Mouse (Mus musculus) urinary bladder, postnatal 14 days (tissue): ENCODE measurements around the gene E130308A19Rik.

Experiments used
- DNase-seq: peaks from one replicate; pipeline ENCODE4 v3.0.0; 2021; ENCODE audit warnings: low spot score

Gene E130308A19Rik

GRCm38 (mm10) chr4:59728839-59729238 lies 102.8 kb downstream of the E130308A19Rik start:
- DNase-seq = no peak

- DNase-seq = no peak
Observed at GRCm38 (mm10) chr4:59731544-59731943, 105.5 kb downstream of the E130308A19Rik start.

GRCm38 (mm10) chr4:59739321-59739720 lies 113.3 kb downstream of the E130308A19Rik start:
- no peak for DNase-seq

GRCm38 (mm10) chr4:59739882-59740281 lies 113.9 kb downstream of the E130308A19Rik start:
- DNase-seq = no peak

- DNase-seq = peak; percentile 57
Observed at GRCm38 (mm10) chr4:59753491-59754140, 127.6 kb downstream of the E130308A19Rik start.

GRCm38 (mm10) chr4:59756332-59757082 lies 130.5 kb downstream of the E130308A19Rik start:
- DNase-seq = peak; percentile 81

GRCm38 (mm10) chr4:59757452-59758435 lies 131.7 kb downstream of the E130308A19Rik start:
- no peak for DNase-seq

GRCm38 (mm10) chr4:59760016-59760415 lies 134.0 kb downstream of the E130308A19Rik start:
- DNase-seq = no peak

GRCm38 (mm10) chr4:59760636-59761364 lies 134.8 kb downstream of the E130308A19Rik start:
- peak; percentile 56 for DNase-seq

- peak; percentile 49 for DNase-seq
Observed at GRCm38 (mm10) chr4:59761365-59761729, 135.3 kb downstream of the E130308A19Rik start.

GRCm38 (mm10) chr4:59764950-59765349 lies 138.9 kb downstream of the E130308A19Rik start:
- no peak for DNase-seq

GRCm38 (mm10) chr4:59765385-59766005 lies 139.5 kb downstream of the E130308A19Rik start:
- DNase-seq = no peak

GRCm38 (mm10) chr4:59767717-59768116 lies 141.7 kb downstream of the E130308A19Rik start:
- no peak for DNase-seq

GRCm38 (mm10) chr4:59772171-59772879 lies 146.3 kb downstream of the E130308A19Rik start:
- DNase-seq = no peak

- no peak for DNase-seq
Observed at GRCm38 (mm10) chr4:59777828-59778227, 151.8 kb downstream of the E130308A19Rik start.

- no peak for DNase-seq
Observed at GRCm38 (mm10) chr4:59780568-59780967, 154.6 kb downstream of the E130308A19Rik start.

GRCm38 (mm10) chr4:59782853-59783684 lies 157.1 kb downstream of the E130308A19Rik start:
- DNase-seq = no peak

- DNase-seq = peak; percentile 97
Observed at GRCm38 (mm10) chr4:59783685-59784279, 157.8 kb downstream of the E130308A19Rik start.

- no peak for DNase-seq
Observed at GRCm38 (mm10) chr4:59785412-59785811, 159.4 kb downstream of the E130308A19Rik start.
